In genomic region chr2:116899615-116900272, GRCm38 (mm10) we compare ENCODE assay signal across 8 mouse cellular contexts. TPM values are rescaled to one million over a fixed set of nuclear protein-coding genes. Genes with fewer than 3 reads are reported as not detected.
A peak's percentile ranks its signal among the peaks of the same experiment; 100 is the strongest.
DNase-seq lines count a peak whose midpoint lies in the region; ATAC-seq and TF ChIP-seq lines count a peak whose summit lies in the region.

No protein-coding gene starts in this region.

- peak overlapping the region; percentile 76 for H3K27ac ChIP-seq in gastrocnemius, adult 2 months
- H3K27ac ChIP-seq in hindbrain, postnatal 0 days = peak overlapping the region; percentile 60; the same call in 1 of the 2 replicates
- peak overlapping the region; percentile 97 for H3K27ac ChIP-seq in left cerebral cortex, adult 2 months
- H3K27ac ChIP-seq in macrophage = peak overlapping the region; percentile 60

- 14% methylated on average over 19 of the region's 19 CpGs for WGBS in hindbrain, postnatal 0 days
- 10% methylated on average over 19 of the region's 19 CpGs for WGBS in macrophage (ENCODE audit: missing documents)

- peak overlapping the region; percentile 65 for H3K4me3 ChIP-seq in gastrocnemius, adult 2 months
- peak overlapping the region; percentile 33 for H3K4me3 ChIP-seq in hindbrain, postnatal 0 days (ENCODE audit: low read length)
- peak overlapping the region; percentile 45 for H3K4me3 ChIP-seq in left cerebral cortex, adult 2 months
- peak overlapping the region; percentile 7; the same call in 1 of the 2 replicates for H3K4me3 ChIP-seq in macrophage (ENCODE audit: inconsistent target)

- H3K79me2 ChIP-seq in macrophage (ENCODE audit: inconsistent target) = no peaks in the 10 kb centered on the region

- no peaks in the 10 kb centered on the region for H3K27me3 ChIP-seq in hindbrain, postnatal 0 days (ENCODE audit: insufficient read depth, low read length)

- intact Hi-C loops in gastrocnemius, adult 2 months (cut with DNase I) = loop anchor here (1.0 to 5.0 kb wide), 4 partner anchors 73 to 331 kb away; partner anchors contain the start of gene Spred1
- intact Hi-C loops in left cerebral cortex, adult 2 months (cut with DNase I) = loop anchor here (1.0 to 5.0 kb wide), 6 partner anchors 75 to 538 kb away; partner anchors contain the start of gene Fam98b

- peak; percentile 88 for ATAC-seq in hindbrain, postnatal 0 days

- H3K4me2 ChIP-seq in hindbrain, postnatal 0 days (ENCODE audit: low read depth, low read length) = peak overlapping the region; percentile 67

- peak overlapping the region; percentile 25 for H3K9ac ChIP-seq in hindbrain, postnatal 0 days (replicated peaks; ENCODE audit: low read length)

- peak; percentile 26 for DNase-seq in WW6 (ENCODE audit: low read depth, low spot score)
- DNase-seq in cerebellum, postnatal 36 days = peak; percentile 94 to 100
- DNase-seq in gastrocnemius, adult 2 months = peak; percentile 88
- peak; percentile 86 for DNase-seq in hindbrain, postnatal 0 days (ENCODE audit: low spot score)
- peak; percentile 95 to 98 for DNase-seq in left cerebral cortex, adult 2 months (ENCODE audit: extremely low spot score in 1 of 2, low spot score in 2 of 2)
- DNase-seq in retina, postnatal 7 days (ENCODE audit: low read depth, low spot score) = peak; percentile 63
- peak; percentile 72 for DNase-seq in urinary bladder, adult 2 months (ENCODE audit: low spot score)

- H3K4me1 ChIP-seq in hindbrain, postnatal 0 days (ENCODE audit: insufficient read depth, low read length) = no peaks in the 10 kb centered on the region

- no peaks in the 10 kb centered on the region for H3K9me3 ChIP-seq in hindbrain, postnatal 0 days (ENCODE audit: low read length)

- peak; percentile 86 for TF ChIP-seq CTCF in gastrocnemius, adult 2 months (IDR thresholded peaks at IDR 0.05)
- TF ChIP-seq CTCF in hindbrain, postnatal 0 days (IDR thresholded peaks at IDR 0.05; ENCODE audit: low read depth) = peak; percentile 90
- peak; percentile 88 for TF ChIP-seq CTCF in left cerebral cortex, adult 2 months (IDR thresholded peaks at IDR 0.05)

- H3K36me3 ChIP-seq in hindbrain, postnatal 0 days (ENCODE audit: insufficient read depth, low read length) = no peaks in the 10 kb centered on the region
- no peaks in the 10 kb centered on the region for H3K36me3 ChIP-seq in macrophage (ENCODE audit: inconsistent target)

RNA-seq across cellular contexts. Expression of gene Tmco5, which starts 21.3 kb away (rescaled TPM):
- not detected for total RNA-seq in gastrocnemius, adult 2 months (2021)
- not detected in 2 replicates for total RNA-seq in hindbrain, postnatal 0 days (2014; rRNA removed)
- not detected in 2 replicates for polyA plus RNA-seq in hindbrain, postnatal 0 days (2015; fragmentation: Nextera tagmentation; extraction: Ambion mirVana)
- 1 to 10 TPM; 4.1 to 4.2 TPM for total RNA-seq in left cerebral cortex, adult 2 months (2021)
- not detected for total RNA-seq in macrophage (2018; cell fraction: chromatin; rRNA removed)
- not detected for total RNA-seq in macrophage (2018; cell fraction: cytosol; rRNA removed)
- not detected for total RNA-seq in macrophage (2018; cell fraction: nucleus; rRNA removed)
- polyA plus RNA-seq in macrophage (2018) = not detected in 3 replicates
- polyA plus RNA-seq in urinary bladder, adult 2 months (2012; rRNA removed) = not detected in 2 replicates

Comparison
In these comparisons a context has a peak if more than half of its experiments do, and no peak if none do; other contexts are left out.
1. Peak in every context shown above with its lines: DNase-seq, ATAC-seq, H3K4me3 ChIP-seq and H3K27ac ChIP-seq.
2. DNase-seq: peak in every context shown above with its lines; median percentile 97 in cerebellum, postnatal 36 days; 96 in left cerebral cortex, adult 2 months; 88 in gastrocnemius, adult 2 months; 86 in hindbrain, postnatal 0 days; 72 in urinary bladder, adult 2 months; 63 in retina, postnatal 7 days; 26 in WW6.
3. H3K4me3 ChIP-seq: peak in every context shown above with its lines; median percentile 65 in gastrocnemius, adult 2 months; 45 in left cerebral cortex, adult 2 months; 33 in hindbrain, postnatal 0 days; 7 in macrophage.